Mouse (Mus musculus): ENCODE results near the gene Olfr809. TPM values are rescaled to one million over a fixed set of nuclear protein-coding genes. Genes with fewer than 3 reads are reported as not detected.

Gene Olfr809
- polyA plus RNA-seq (2015; fragmentation: Nextera tagmentation; extraction: Ambion mirVana) = not detected in 2 replicates

DNA sequence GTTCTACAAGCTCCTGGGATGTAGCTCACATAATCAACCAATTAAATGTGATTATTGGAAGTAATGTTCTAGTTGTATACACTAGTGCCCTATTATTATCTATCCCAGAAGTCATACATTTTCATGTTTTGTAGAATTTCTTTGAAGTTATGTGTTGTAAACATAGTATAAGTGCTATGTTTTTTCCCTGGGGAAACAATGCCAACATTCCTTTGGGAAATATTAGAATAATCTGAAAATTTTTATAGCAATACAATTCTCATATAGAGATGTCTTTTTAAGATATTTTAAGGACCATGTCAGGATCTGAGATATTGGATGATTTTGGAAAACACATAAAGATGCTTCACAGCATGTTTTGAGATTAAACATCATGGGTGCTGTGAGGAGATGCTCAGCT lies at the start of gene Olfr809:
TSS of gene Olfr809 (plus strand) at position 301 of the 400 bp plus-strand sequence.
- no peak for ATAC-seq (ENCODE audit: low FRiP score)
- Histone ChIP-seq H3K9me3 (replicated peaks) (no peaks in the 10 kb centered on the region), H3K36me3 (no peaks in the 10 kb centered on the region)

DNA sequence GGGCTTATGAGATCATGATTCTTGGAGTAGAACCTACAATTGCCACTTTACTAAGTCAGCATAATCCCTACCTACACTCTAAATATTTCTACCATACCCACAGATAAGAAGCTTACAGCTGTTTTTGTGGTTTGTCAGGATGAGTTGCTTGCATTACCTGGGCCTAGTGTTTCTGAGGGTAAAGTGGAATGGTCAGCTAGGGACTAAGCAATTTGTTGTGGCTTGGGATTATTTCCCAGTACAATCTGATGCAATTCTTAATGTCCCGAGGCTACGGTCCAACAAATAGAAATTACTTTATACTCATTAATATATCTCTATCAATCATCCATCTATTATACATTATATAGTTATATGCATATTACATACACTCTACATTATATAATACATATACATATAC lies 45.2 kb upstream of the Olfr809 start, which contains the start of gene Olfr805:
TSS of gene Olfr805 (minus strand) at position 101 of the 400 bp plus-strand sequence.
- no peaks in the 10 kb centered on the region for H3K9me3 ChIP-seq (replicated peaks)
- no peak within 1 kb of the TSS for H3K9ac ChIP-seq (replicated peaks)
- H3K36me3 ChIP-seq = no peaks in the 10 kb centered on the region
- WGBS = 100% methylated on average over 2 of the region's 2 CpGs
- no peak for ATAC-seq (ENCODE audit: low FRiP score)
- H3K4me1 ChIP-seq = no peaks in the 10 kb centered on the region
- no peaks in the 10 kb centered on the region for H3K27me3 ChIP-seq (replicated peaks)
- no peak within 1 kb of the TSS for H3K4me2 ChIP-seq
- no peak within 1 kb of the TSS for H3K4me3 ChIP-seq (replicated peaks)
- H3K27ac ChIP-seq (replicated peaks) = no peak within 1 kb of the TSS

More for the DNA sequence above, at the start of gene Olfr809:
- Histone ChIP-seq H3K27ac (replicated peaks) (no peak within 1 kb of the TSS), H3K9ac (replicated peaks) (no peak within 1 kb of the TSS), H3K4me2 (no peak within 1 kb of the TSS), H3K27me3 (replicated peaks) (no peaks in the 10 kb centered on the region), H3K4me1 (no peaks in the 10 kb centered on the region), H3K4me3 (replicated peaks) (no peak within 1 kb of the TSS)

DNA sequence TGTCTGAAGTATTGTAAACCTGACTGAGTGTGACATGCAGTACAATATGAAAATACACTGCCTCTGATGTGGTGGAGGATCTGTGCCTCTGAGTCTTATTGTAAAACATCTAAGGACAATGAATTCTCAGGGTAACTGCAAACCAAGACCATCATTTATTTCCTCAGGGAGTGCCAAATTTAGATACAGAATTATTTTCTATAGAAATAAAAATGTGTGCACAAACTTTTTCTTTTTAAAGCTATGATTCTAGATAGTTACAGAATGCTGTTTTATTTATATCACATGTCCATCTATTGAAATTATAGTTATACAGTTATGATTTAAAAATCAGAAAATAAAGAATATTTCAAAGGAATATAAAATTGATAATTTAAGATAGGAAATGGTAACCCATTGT lies 32.6 kb upstream of the Olfr809 start, which contains the start of gene Olfr806:
TSS of gene Olfr806 (minus strand) at position 101 of the 400 bp plus-strand sequence.
- Histone ChIP-seq H3K4me2 (no peak within 1 kb of the TSS), H3K9ac (replicated peaks) (no peak within 1 kb of the TSS), H3K27ac (replicated peaks) (no peak within 1 kb of the TSS), H3K27me3 (replicated peaks) (no peaks in the 10 kb centered on the region), H3K4me3 (replicated peaks) (no peak within 1 kb of the TSS), H3K9me3 (replicated peaks) (no peaks in the 10 kb centered on the region), H3K4me1 (no peaks in the 10 kb centered on the region), H3K36me3 (no peaks in the 10 kb centered on the region)
- no peak for ATAC-seq (ENCODE audit: low FRiP score)

DNA sequence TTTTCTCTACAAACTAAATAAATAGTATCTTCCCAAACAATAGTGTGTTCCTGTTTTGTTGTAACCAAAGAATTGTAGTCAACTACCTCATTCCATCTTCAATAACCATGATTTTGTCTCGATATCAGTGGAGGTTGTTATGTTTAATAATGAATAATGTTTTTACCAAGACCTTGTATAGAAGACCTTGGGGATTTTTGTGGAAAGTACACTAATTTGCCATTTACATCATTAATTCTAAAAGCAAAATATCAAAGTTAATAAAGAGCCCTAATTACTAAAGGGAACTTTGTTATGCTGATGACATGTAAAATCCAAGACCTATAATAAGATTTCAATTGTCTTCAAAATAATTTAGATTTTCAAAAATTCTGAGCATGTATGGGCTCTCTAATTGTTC lies 16.7 kb upstream of the Olfr809 start, which contains the start of gene Olfr807:
TSS of gene Olfr807 (minus strand) at position 101 of the 400 bp plus-strand sequence.
- Histone ChIP-seq H3K27me3 (replicated peaks) (no peaks in the 10 kb centered on the region), H3K4me1 (no peaks in the 10 kb centered on the region), H3K4me3 (replicated peaks) (no peak within 1 kb of the TSS), H3K27ac (replicated peaks) (no peak within 1 kb of the TSS), H3K4me2 (no peak within 1 kb of the TSS), H3K9me3 (replicated peaks) (no peaks in the 10 kb centered on the region), H3K9ac (replicated peaks) (no peak within 1 kb of the TSS), H3K36me3 (no peaks in the 10 kb centered on the region)
- ATAC-seq (ENCODE audit: low FRiP score) = no peak
- 90% methylated on average over 1 of the region's 1 CpGs for WGBS

DNA sequence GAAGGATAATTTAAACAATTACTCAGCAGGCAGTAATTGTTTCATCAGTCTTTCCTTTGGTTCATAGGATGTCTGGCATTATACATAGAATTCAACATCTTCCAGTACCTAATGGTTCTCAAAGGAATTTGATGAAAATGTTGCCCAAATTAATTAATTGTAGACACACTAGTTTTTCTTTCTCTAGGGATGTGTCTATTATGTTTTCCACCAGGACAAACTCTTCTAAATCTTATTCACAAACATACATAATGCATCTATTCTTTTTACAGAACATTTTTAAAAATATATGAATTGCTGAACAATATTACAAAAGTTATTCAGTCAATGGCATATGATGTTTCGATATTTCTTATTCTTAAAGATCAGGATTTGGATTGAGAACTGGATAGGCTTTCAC lies 9.3 kb upstream of the Olfr809 start, which contains the start of gene Olfr808:
TSS of gene Olfr808 (plus strand) at position 301 of the 400 bp plus-strand sequence.
- Histone ChIP-seq H3K4me1 (no peaks in the 10 kb centered on the region), H3K9me3 (replicated peaks) (no peaks in the 10 kb centered on the region), H3K36me3 (no peaks in the 10 kb centered on the region), H3K27ac (replicated peaks) (no peak within 1 kb of the TSS), H3K4me3 (replicated peaks) (no peak within 1 kb of the TSS), H3K9ac (replicated peaks) (no peak within 1 kb of the TSS), H3K4me2 (no peak within 1 kb of the TSS), H3K27me3 (replicated peaks) (no peaks in the 10 kb centered on the region)
- 97% methylated on average over 1 of the region's 1 CpGs for WGBS
- no peak for ATAC-seq (ENCODE audit: low FRiP score)

DNA sequence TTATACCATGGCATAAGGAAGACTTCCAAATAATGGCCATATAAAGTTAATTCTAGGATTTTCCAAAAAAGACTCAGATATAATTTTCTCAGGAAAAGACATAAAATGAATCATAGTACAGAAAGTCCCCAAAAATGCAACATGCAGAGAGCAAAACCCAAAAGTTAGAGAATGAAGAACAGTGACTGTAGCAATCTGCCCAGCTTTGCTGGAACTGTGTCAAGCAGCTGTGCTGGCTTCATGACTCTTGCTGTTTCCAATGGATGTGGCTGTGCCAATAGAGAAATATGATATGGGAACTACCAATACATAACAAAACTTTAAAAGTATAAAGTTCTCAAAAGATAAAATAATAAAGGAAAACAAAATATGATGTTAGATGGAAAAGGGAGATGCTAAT lies 3.7 kb downstream of the Olfr809 start:
- H3K9ac ChIP-seq (replicated peaks) = no peak overlapping the region
- H3K4me2 ChIP-seq = no peak overlapping the region
- no peaks in the 10 kb centered on the region for H3K36me3 ChIP-seq
- no peak overlapping the region for H3K4me3 ChIP-seq (replicated peaks)
- H3K27ac ChIP-seq (replicated peaks) = no peak overlapping the region
- H3K4me1 ChIP-seq = no peaks in the 10 kb centered on the region
- no peaks in the 10 kb centered on the region for H3K9me3 ChIP-seq (replicated peaks)
- no peak for ATAC-seq (ENCODE audit: low FRiP score)
- no peaks in the 10 kb centered on the region for H3K27me3 ChIP-seq (replicated peaks)

DNA sequence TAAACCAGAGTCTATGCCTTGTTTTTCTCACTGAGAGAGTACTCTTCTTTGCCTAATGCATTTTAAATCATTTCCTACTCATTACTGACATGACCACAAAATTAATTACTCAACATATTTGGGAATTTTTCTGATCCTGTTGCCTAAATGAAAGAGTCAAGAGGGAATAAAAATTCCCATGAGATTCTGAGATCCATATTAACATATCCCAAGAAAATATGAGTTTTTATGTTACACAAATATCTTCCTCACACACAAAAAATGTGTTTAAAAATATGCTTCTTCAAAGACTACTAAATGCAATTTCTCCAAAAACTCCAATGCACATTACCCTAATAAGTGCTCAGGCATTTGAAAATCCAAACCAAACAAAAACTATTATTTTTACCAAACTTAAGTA lies 20.4 kb downstream of the Olfr809 start, which contains the start of gene Olfr810:
TSS of gene Olfr810 (minus strand) at position 101 of the 400 bp plus-strand sequence.
- Histone ChIP-seq H3K36me3 (no peaks in the 10 kb centered on the region), H3K27me3 (replicated peaks) (no peaks in the 10 kb centered on the region), H3K9me3 (replicated peaks) (no peaks in the 10 kb centered on the region), H3K27ac (replicated peaks) (no peak within 1 kb of the TSS), H3K4me1 (no peaks in the 10 kb centered on the region), H3K4me3 (replicated peaks) (no peak within 1 kb of the TSS), H3K4me2 (no peak within 1 kb of the TSS), H3K9ac (replicated peaks) (no peak within 1 kb of the TSS)
- no peak for ATAC-seq (ENCODE audit: low FRiP score)

DNA sequence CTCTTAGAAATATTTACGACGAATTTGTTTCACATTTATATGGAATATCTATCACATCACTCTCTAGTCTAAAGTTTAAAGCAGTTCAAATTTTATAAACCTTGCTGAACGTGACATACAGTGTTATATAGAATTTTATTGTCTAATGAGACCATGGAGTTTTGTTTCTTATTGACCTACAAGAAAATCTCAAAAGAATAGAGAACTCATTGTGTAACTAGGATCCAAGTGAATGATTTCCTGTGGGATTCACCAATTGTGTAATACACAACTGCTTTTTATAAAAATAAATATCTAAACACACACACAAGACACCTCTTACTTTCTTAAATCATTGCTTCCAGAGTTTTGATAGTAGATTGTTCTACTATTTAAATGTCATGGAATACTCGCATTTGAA lies 29.9 kb downstream of the Olfr809 start, which contains the start of gene Olfr811:
TSS of gene Olfr811 (minus strand) at position 101 of the 400 bp plus-strand sequence.
- Histone ChIP-seq H3K4me3 (replicated peaks) (no peak within 1 kb of the TSS), H3K4me1 (no peaks in the 10 kb centered on the region), H3K36me3 (no peaks in the 10 kb centered on the region), H3K27ac (replicated peaks) (no peak within 1 kb of the TSS), H3K9ac (replicated peaks) (no peak within 1 kb of the TSS), H3K27me3 (replicated peaks) (no peaks in the 10 kb centered on the region), H3K4me2 (no peak within 1 kb of the TSS), H3K9me3 (replicated peaks) (no peaks in the 10 kb centered on the region)
- 86% methylated on average over 4 of the region's 4 CpGs for WGBS
- no peak for ATAC-seq (ENCODE audit: low FRiP score)

Small RNA genes within 50 kb of the gene (microRNA-seq; reads per million reads assigned to microRNA genes)
- gene Gm24485 = not detected

Other genes with a start within 250 kb of the Olfr809 start
- not detected in 2 replicates for gene Olfr792, start 235.5 kb upstream of the Olfr809 start, polyA plus RNA-seq (2015; fragmentation: Nextera tagmentation; extraction: Ambion mirVana)
- gene Olfr794, start 207.0 kb upstream of the Olfr809 start, polyA plus RNA-seq (2015; fragmentation: Nextera tagmentation; extraction: Ambion mirVana) = not detected in 2 replicates
- not detected in 2 replicates for gene Olfr796, start 162.1 kb upstream of the Olfr809 start, polyA plus RNA-seq (2015; fragmentation: Nextera tagmentation; extraction: Ambion mirVana)
- gene Olfr798, start 146.7 kb upstream of the Olfr809 start, polyA plus RNA-seq (2015; fragmentation: Nextera tagmentation; extraction: Ambion mirVana) = not detected in 2 replicates
- gene Olfr799, start 137.2 kb upstream of the Olfr809 start, polyA plus RNA-seq (2015; fragmentation: Nextera tagmentation; extraction: Ambion mirVana) = not detected in 2 replicates
- gene Olfr800, start 116.9 kb upstream of the Olfr809 start, polyA plus RNA-seq (2015; fragmentation: Nextera tagmentation; extraction: Ambion mirVana) = not detected in 2 replicates
- gene Olfr801, start 100.8 kb upstream of the Olfr809 start, polyA plus RNA-seq (2015; fragmentation: Nextera tagmentation; extraction: Ambion mirVana) = not detected in 2 replicates
- 0.08 TPM in 1 of 2 replicates, not detected in the other for gene Olfr802, start 86.5 kb upstream of the Olfr809 start, polyA plus RNA-seq (2015; fragmentation: Nextera tagmentation; extraction: Ambion mirVana)
- not detected in 2 replicates for gene Olfr803, start 80.4 kb upstream of the Olfr809 start, polyA plus RNA-seq (2015; fragmentation: Nextera tagmentation; extraction: Ambion mirVana)
- not detected in 2 replicates for gene Olfr804, start 71.4 kb upstream of the Olfr809 start, polyA plus RNA-seq (2015; fragmentation: Nextera tagmentation; extraction: Ambion mirVana)
- not detected in 2 replicates for gene Olfr805, start 45.3 kb upstream of the Olfr809 start, polyA plus RNA-seq (2015; fragmentation: Nextera tagmentation; extraction: Ambion mirVana)
- not detected in 2 replicates for gene Olfr806, start 32.7 kb upstream of the Olfr809 start, polyA plus RNA-seq (2015; fragmentation: Nextera tagmentation; extraction: Ambion mirVana)
- gene Olfr807, start 16.8 kb upstream of the Olfr809 start, polyA plus RNA-seq (2015; fragmentation: Nextera tagmentation; extraction: Ambion mirVana) = not detected in 2 replicates
- not detected in 2 replicates for gene Olfr808, start 9.2 kb upstream of the Olfr809 start, polyA plus RNA-seq (2015; fragmentation: Nextera tagmentation; extraction: Ambion mirVana)
- gene Olfr810, start 20.3 kb downstream of the Olfr809 start, polyA plus RNA-seq (2015; fragmentation: Nextera tagmentation; extraction: Ambion mirVana) = not detected in 2 replicates
- not detected in 2 replicates for gene Olfr811, start 29.8 kb downstream of the Olfr809 start, polyA plus RNA-seq (2015; fragmentation: Nextera tagmentation; extraction: Ambion mirVana)
- not detected in 2 replicates for gene Olfr812, start 71.5 kb downstream of the Olfr809 start, polyA plus RNA-seq (2015; fragmentation: Nextera tagmentation; extraction: Ambion mirVana)
- not detected in 2 replicates for gene Olfr813, start 80.7 kb downstream of the Olfr809 start, polyA plus RNA-seq (2015; fragmentation: Nextera tagmentation; extraction: Ambion mirVana)
- not detected in 2 replicates for gene Olfr814, start 105.2 kb downstream of the Olfr809 start, polyA plus RNA-seq (2015; fragmentation: Nextera tagmentation; extraction: Ambion mirVana)
- not detected in 2 replicates for gene Olfr815, start 131.2 kb downstream of the Olfr809 start, polyA plus RNA-seq (2015; fragmentation: Nextera tagmentation; extraction: Ambion mirVana)
- not detected in 2 replicates for gene Olfr816, start 141.0 kb downstream of the Olfr809 start, polyA plus RNA-seq (2015; fragmentation: Nextera tagmentation; extraction: Ambion mirVana)
- gene Olfr818, start 174.5 kb downstream of the Olfr809 start, polyA plus RNA-seq (2015; fragmentation: Nextera tagmentation; extraction: Ambion mirVana) = not detected in 2 replicates
- gene Olfr819, start 192.6 kb downstream of the Olfr809 start, polyA plus RNA-seq (2015; fragmentation: Nextera tagmentation; extraction: Ambion mirVana) = not detected in 2 replicates
- gene Olfr247, start 201.5 kb downstream of the Olfr809 start, polyA plus RNA-seq (2015; fragmentation: Nextera tagmentation; extraction: Ambion mirVana) = not detected in 2 replicates
- gene Gm10310, start 210.4 kb downstream of the Olfr809 start, polyA plus RNA-seq (2015; fragmentation: Nextera tagmentation; extraction: Ambion mirVana) = not detected in 2 replicates
- gene Olfr820, start 238.0 kb downstream of the Olfr809 start, polyA plus RNA-seq (2015; fragmentation: Nextera tagmentation; extraction: Ambion mirVana) = not detected in 2 replicates

All from neural tube, embryonic 15.5 days (tissue).